Mouse (Mus musculus): ENCODE data around the gene Abca7. TPM values are rescaled to one million over a fixed set of nuclear protein-coding genes. Genes with fewer than 3 reads are reported as not detected.

Abca7 gene
- polyA plus RNA-seq, 1 experiment from 2014 or later, result 4.3 TPM

DNA sequence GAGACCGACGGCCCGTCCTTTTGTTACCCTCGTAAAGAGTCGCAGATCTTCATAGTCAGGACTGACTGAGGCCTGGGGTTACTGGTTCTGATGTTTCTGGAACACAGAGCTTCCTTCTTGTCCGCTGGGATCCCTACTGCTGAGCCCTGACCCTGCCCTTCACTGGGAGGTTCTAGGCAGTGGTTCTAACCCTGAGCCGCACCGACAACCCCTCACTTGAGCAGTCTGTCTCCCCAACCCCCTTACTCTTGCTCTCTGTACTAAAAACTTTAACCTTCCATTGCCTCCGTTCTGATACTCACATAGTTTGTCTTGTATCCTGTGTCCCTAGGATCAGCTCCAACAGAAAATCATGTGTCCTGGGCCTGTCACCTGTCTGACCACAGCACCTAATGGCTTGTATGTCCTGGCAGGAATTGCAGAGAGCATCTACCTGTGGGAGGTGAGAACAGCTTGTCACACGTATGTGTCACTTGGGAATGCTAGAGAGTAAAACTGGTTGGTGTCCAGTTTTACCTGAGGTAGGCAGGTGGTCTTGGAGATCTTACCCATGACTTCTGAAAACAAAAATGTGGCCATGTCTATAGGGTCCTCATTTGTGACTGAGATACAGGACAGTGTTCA is 35.5 kb upstream of the Abca7 start:
- H3K4me2 ChIP-seq, result peak overlapping the region; percentile 75
- H3K27ac ChIP-seq, result no peak overlapping the region
- ATAC-seq (ENCODE audit: borderline replicate concordance, extremely low read depth, low FRiP score, low TSS enrichment), result no peak
- H3K9ac ChIP-seq, result peak overlapping the region; percentile 94
- H3K9me3 ChIP-seq, result no peaks in the 10 kb centered on the region
- peaks cover 22% of the 10 kb centered on the region for H3K4me1 ChIP-seq
- WGBS, result 9% methylated on average over 10 of the region's 10 CpGs
- H3K4me3 ChIP-seq, result peak overlapping the region; percentile 98
- peaks cover 42% of the 10 kb centered on the region for H3K36me3 ChIP-seq
- no peaks in the 10 kb centered on the region for H3K27me3 ChIP-seq

DNA sequence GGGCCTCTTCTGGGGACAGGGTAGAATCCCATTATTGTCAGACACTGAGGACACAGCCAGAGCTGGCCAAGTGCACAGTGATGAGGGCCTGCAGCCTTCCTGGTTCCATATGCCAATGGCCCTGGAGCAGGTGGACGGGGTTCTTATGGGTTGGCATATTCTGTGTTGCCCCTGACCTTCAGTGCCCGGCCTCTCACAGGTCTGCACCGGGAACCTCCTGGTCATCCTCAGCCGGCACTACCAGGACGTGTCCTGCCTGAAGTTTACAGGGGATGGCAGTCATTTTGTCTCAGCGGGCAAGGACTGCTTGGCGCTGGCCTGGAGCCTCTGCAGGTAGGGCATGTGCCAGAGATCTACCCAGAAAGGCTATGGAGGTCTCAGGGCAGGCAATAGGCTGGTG is 31.6 kb upstream of the Abca7 start:
- Histone ChIP-seq H3K27me3 (peaks cover 6% of the 10 kb centered on the region), H3K36me3 (peaks cover 69% of the 10 kb centered on the region), H3K9ac (no peak overlapping the region), H3K4me2 (no peak overlapping the region), H3K9me3 (no peaks in the 10 kb centered on the region), H3K4me1 (peaks cover 22% of the 10 kb centered on the region), H3K27ac (no peak overlapping the region), H3K4me3 (no peak overlapping the region)
- 97% methylated on average over 7 of the region's 7 CpGs for whole genome bisulfite sequencing
- no peak for ATAC-seq (ENCODE audit: borderline replicate concordance, extremely low read depth, low FRiP score, low TSS enrichment)

DNA sequence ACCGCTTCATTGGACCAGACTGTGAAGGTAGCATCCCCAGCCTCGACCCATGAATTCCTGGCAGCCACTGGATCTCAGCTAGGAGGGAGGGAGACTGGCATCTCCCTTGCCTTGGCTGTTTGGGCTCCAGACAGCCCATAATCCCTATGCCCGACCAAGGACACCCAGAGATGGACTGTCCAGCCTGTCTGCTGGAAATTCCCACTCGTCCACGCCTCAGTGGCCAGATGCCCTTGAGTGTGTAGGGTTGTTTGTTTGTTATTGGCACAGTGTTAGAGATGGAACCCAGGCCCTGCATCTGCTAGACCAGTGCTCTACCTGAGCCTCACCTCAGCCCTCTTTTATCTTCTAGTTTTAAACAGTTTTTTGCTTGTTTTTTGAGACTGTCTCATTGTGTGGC is 31.0 kb upstream of the Abca7 start:
- H3K4me1 ChIP-seq, result peaks cover 26% of the 10 kb centered on the region
- no peak overlapping the region for H3K9ac ChIP-seq
- ATAC-seq (ENCODE audit: borderline replicate concordance, extremely low read depth, low FRiP score, low TSS enrichment), result no peak
- no peak overlapping the region for H3K4me3 ChIP-seq
- no peaks in the 10 kb centered on the region for H3K9me3 ChIP-seq
- H3K27me3 ChIP-seq, result peaks cover 10% of the 10 kb centered on the region
- H3K4me2 ChIP-seq, result no peak overlapping the region
- 90% methylated on average over 5 of the region's 5 CpGs for WGBS
- peaks cover 69% of the 10 kb centered on the region for H3K36me3 ChIP-seq
- H3K27ac ChIP-seq, result no peak overlapping the region

DNA sequence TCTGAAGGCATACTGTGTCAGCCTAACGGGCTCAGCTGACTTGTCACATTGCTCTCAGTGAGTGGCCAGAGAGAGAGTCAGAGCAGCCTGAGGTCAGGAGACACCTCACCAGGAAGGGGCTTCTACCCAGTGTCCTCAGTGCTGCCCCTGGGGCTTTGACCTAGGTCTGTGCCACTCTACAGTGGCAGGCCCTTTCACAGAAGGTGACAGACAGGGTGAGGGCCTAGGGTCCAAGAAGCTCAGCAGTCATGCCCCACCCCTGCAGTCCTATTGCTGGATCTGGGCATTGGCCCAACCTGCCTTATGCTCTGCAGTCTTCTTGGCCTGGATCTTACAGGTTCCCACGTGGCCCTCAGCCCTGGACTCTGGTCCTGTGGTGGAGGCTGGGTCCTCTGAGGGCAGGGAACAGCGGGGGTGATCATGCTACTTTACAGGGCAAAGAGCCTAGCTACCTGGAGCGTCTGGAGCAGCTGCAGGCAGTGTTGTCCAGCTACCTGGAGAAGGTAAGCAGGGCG is 29.4 kb upstream of the Abca7 start:
- WGBS, result 86% methylated on average over 5 of the region's 5 CpGs
- Histone ChIP-seq H3K4me3 (no peak overlapping the region), H3K27ac (no peak overlapping the region), H3K27me3 (peaks cover 26% of the 10 kb centered on the region), H3K36me3 (peaks cover 64% of the 10 kb centered on the region), H3K4me1 (peaks cover 25% of the 10 kb centered on the region), H3K4me2 (no peak overlapping the region), H3K9ac (no peak overlapping the region), H3K9me3 (no peaks in the 10 kb centered on the region)
- no peak for ATAC-seq (ENCODE audit: borderline replicate concordance, extremely low read depth, low FRiP score, low TSS enrichment)

DNA sequence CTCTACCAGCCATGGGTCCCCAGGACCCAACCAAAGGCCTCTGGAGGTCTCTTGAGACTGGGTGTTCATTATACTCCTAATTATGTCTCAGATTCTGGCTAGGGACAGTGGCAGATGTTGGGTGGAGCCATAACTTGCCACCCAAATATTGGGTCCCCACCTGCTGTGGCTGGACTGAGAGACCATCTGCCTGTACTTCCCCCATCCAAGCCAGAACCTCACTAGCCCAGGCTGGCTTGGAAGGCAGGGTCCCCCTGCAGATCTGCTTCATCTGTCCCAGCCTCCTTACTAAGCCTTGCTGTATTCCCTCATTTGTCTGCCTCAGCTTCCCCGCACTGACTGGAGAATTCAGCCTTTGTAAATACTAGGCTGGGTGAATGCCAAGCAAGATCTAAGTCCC is 28.1 kb upstream of the Abca7 start:
- H3K4me3 ChIP-seq, result no peak overlapping the region
- ATAC-seq (ENCODE audit: borderline replicate concordance, extremely low read depth, low FRiP score, low TSS enrichment), result no peak
- no peak overlapping the region for H3K27ac ChIP-seq
- peaks cover 53% of the 10 kb centered on the region for H3K36me3 ChIP-seq
- H3K27me3 ChIP-seq, result peaks cover 30% of the 10 kb centered on the region
- 78% methylated on average over 1 of the region's 1 CpGs for WGBS
- H3K4me1 ChIP-seq, result peaks cover 31% of the 10 kb centered on the region
- H3K9ac ChIP-seq, result no peak overlapping the region
- H3K4me2 ChIP-seq, result no peak overlapping the region
- no peaks in the 10 kb centered on the region for H3K9me3 ChIP-seq

DNA sequence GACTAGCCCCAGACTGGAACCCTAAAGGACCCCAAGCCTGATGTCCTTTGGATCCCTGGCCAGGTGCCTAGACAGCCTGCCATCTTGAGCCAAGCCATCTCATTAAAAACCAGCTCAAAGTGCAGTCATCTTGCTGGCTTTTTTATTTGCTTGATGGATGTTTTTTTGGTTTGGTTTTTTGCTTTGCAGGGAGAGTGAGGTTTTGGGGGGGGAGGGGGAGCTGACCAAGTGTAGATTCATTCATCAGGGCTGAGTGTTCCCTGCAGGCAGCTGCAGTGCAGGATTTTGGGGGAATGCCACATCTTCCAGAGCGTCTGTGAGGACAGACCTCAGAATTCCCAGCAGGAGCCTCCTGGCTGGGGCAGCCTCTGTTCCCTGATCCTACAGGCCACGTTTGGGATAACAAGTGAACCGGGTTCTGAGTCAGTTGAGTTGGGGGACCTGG is 27.1 kb upstream of the Abca7 start:
- Histone ChIP-seq H3K9ac (no peak overlapping the region), H3K9me3 (no peaks in the 10 kb centered on the region), H3K27ac (no peak overlapping the region), H3K4me2 (no peak overlapping the region), H3K4me1 (peaks cover 31% of the 10 kb centered on the region), H3K4me3 (no peak overlapping the region), H3K27me3 (peaks cover 30% of the 10 kb centered on the region), H3K36me3 (peaks cover 45% of the 10 kb centered on the region)
- no peak for ATAC-seq (ENCODE audit: borderline replicate concordance, extremely low read depth, low FRiP score, low TSS enrichment)
- 17% methylated on average over 3 of the region's 3 CpGs for WGBS

DNA sequence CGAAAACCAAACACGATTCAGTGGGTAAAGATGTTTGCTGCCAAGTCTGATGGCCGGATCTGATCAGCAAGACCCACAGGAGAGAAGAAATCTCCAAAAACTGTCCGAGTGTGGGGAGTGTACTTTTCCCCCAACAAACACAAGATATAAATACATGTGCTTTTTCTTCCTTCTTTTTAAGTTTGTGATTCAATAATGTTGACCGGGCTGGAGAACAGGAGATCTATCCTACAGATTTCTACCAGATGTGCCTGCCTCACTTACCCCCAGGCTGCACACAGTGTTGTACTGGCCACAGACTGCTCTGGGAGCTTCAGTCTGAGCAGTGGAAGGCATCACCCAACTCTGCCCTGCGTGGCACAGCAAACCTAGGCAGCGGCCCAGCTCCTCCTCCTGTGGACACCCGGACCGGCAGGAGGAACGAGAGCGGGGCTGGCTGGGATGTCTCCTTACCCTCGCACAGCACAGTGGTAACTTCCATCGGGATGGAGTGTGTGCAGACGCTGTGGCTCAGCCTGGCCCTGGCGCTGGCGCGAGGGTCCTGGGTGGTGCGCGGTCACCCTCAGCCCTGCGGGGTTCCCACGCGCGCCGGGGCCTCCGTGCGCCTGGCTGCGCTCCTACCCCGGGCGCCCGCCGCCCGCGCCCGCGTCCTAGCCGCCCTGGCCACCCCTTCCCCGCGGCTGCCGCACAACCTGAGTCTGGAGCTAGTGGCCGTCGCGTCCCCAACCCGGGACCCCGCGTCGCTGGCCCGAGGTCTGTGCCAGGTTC is 25.7 kb upstream of the Abca7 start, which contains the start of gene Grin3b:
Grin3b (plus strand) TSS at position 301 of the 768 bp plus-strand sequence.
- H3K27ac ChIP-seq, result no peak within 1 kb of the TSS
- 6% methylated on average over 42 of the region's 47 CpGs for WGBS
- H3K4me3 ChIP-seq, result peak within 1 kb of the TSS; percentile 46
- H3K9me3 ChIP-seq, result no peaks in the 10 kb centered on the region
- 0 out of 2 replicates have a peak, but pooled peaks have one; percentile 9 for ATAC-seq (ENCODE audit: borderline replicate concordance, extremely low read depth, low FRiP score, low TSS enrichment)
- H3K4me1 ChIP-seq, result peaks cover 31% of the 10 kb centered on the region
- peak within 1 kb of the TSS; percentile 91 for H3K4me2 ChIP-seq
- peaks cover 40% of the 10 kb centered on the region for H3K36me3 ChIP-seq
- peaks cover 30% of the 10 kb centered on the region for H3K27me3 ChIP-seq
- H3K9ac ChIP-seq, result peak within 1 kb of the TSS; percentile 50

DNA sequence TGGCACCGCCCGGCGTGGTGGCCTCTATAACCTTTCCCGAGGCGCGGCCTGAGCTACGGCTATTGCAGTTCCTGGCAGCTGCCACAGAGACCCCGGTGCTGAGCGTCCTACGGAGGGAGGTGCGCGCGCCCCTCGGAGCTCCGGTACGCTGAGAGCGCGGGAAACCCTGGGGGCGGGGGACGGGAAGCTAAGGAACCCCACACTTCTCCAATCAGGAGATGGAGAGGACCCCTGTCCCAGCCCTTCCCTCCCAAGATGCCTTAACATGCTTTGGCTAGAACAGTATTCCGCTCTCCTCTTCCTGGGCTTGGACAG is 25.2 kb upstream of the Abca7 start:
- H3K27me3 ChIP-seq, result peaks cover 30% of the 10 kb centered on the region
- peak overlapping the region; percentile 50 for H3K9ac ChIP-seq
- H3K36me3 ChIP-seq, result peaks cover 40% of the 10 kb centered on the region
- ATAC-seq (ENCODE audit: borderline replicate concordance, extremely low read depth, low FRiP score, low TSS enrichment), result 0 out of 2 replicates have a peak, but pooled peaks have one; percentile 11
- H3K27ac ChIP-seq, result no peak overlapping the region
- no peaks in the 10 kb centered on the region for H3K9me3 ChIP-seq
- WGBS, result 4% methylated on average over 21 of the region's 21 CpGs
- H3K4me3 ChIP-seq, result peak overlapping the region; percentile 46
- H3K4me1 ChIP-seq, result peaks cover 31% of the 10 kb centered on the region
- H3K4me2 ChIP-seq, result peak overlapping the region; percentile 91

DNA sequence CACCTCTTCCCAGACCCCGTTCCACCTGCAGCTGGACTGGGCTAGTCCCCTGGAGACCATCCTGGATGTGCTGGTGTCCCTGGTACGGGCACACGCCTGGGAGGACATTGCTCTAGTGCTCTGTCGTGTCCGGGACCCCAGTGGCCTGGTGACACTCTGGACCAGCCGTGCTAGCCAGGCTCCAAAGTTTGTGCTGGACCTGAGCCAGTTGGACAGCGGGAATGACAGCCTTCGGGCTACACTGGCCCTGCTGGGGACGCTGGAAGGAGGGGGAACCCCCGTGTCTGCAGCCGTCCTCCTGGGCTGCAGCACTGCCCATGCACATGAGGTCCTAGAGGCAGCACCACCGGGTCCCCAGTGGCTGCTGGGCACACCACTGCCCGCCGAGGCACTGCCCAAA is 23.5 kb upstream of the Abca7 start:
- H3K9ac ChIP-seq, result no peak overlapping the region
- ATAC-seq (ENCODE audit: borderline replicate concordance, extremely low read depth, low FRiP score, low TSS enrichment), result 0 out of 2 replicates have a peak, but pooled peaks have one; percentile 3
- H3K4me2 ChIP-seq, result no peak overlapping the region
- H3K27ac ChIP-seq, result no peak overlapping the region
- no peak overlapping the region for H3K4me3 ChIP-seq
- 42% methylated on average over 14 of the region's 14 CpGs for WGBS
- H3K4me1 ChIP-seq, result peaks cover 31% of the 10 kb centered on the region
- peaks cover 30% of the 10 kb centered on the region for H3K27me3 ChIP-seq
- peaks cover 40% of the 10 kb centered on the region for H3K36me3 ChIP-seq
- no peaks in the 10 kb centered on the region for H3K9me3 ChIP-seq

DNA sequence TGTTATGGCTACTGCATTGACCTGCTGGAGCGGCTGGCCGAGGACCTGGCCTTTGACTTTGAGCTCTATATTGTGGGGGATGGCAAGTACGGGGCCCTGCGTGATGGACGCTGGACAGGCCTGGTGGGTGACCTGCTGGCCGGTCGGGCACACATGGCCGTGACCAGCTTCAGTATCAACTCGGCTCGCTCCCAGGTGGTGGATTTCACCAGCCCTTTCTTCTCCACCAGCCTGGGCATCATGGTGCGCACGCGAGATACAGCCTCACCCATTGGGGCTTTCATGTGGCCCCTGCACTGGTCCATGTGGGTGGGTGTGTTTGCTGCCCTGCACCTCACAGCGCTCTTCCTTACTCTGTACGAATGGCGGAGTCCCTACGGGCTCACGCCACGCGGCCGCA is 22.2 kb upstream of the Abca7 start:
- Histone ChIP-seq H3K27me3 (peaks cover 30% of the 10 kb centered on the region), H3K4me2 (no peak overlapping the region), H3K4me3 (no peak overlapping the region), H3K9me3 (no peaks in the 10 kb centered on the region), H3K27ac (no peak overlapping the region), H3K9ac (no peak overlapping the region), H3K4me1 (peaks cover 27% of the 10 kb centered on the region), H3K36me3 (peaks cover 46% of the 10 kb centered on the region)
- ATAC-seq (ENCODE audit: borderline replicate concordance, extremely low read depth, low FRiP score, low TSS enrichment), result no peak
- WGBS, result 85% methylated on average over 21 of the region's 21 CpGs

DNA sequence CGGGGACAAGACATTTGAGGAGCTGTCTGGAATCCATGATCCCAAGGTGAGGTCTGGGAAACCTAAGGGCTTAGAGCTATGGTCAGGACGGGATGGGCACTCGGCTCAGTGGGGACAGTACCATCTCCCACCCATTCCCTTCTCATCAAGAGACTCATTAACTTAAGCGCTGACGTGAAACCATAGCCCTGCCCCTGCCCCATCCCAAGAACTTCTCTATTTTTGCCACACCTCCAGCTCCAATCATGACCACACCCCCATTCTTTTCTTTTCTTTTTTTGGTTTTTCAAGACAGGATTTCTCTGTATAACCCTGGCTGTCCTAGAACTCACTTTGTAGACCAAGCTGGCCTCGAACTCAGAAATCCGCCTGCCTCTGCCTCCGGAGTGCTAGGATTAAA is 21.6 kb upstream of the Abca7 start:
- H3K4me2 ChIP-seq, result no peak overlapping the region
- H3K9me3 ChIP-seq, result no peaks in the 10 kb centered on the region
- no peak overlapping the region for H3K9ac ChIP-seq
- WGBS, result 86% methylated on average over 8 of the region's 8 CpGs
- no peak overlapping the region for H3K27ac ChIP-seq
- no peak overlapping the region for H3K4me3 ChIP-seq
- peaks cover 21% of the 10 kb centered on the region for H3K4me1 ChIP-seq
- H3K27me3 ChIP-seq, result peaks cover 25% of the 10 kb centered on the region
- ATAC-seq (ENCODE audit: borderline replicate concordance, extremely low read depth, low FRiP score, low TSS enrichment), result no peak
- H3K36me3 ChIP-seq, result peaks cover 49% of the 10 kb centered on the region

DNA sequence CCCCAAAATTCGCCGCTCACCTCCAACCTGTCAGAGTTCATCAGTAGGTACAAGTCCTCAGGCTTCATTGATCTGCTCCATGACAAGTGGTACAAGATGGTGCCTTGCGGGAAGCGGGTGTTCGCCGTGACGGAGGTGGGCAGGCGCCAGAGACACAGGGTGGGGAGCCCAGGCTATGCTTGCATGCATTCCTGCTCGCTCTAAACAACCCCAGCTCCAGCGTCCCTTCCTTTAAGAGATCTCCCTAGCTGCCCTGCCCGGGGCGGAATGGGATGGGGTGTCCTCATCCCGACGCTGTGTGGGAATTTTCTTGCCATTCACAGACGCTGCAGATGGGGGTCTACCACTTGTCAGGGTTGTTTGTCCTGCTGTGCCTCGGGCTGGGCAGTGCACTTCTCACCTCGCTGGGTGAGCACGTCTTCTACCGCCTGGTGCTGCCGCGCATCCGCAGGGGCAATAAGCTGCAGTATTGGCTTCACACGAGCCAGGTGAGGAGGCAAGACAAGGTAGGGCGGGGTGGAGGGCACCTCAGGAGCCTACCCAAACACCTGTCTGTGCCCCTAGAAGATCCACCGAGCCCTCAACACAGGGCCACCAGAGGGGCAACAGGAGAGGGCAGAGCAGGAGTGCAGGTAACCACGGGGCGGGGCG is 20.1 kb upstream of the Abca7 start:
- Histone ChIP-seq H3K4me2 (no peak overlapping the region), H3K27ac (no peak overlapping the region), H3K4me1 (peaks cover 8% of the 10 kb centered on the region), H3K9ac (no peak overlapping the region), H3K4me3 (no peak overlapping the region), H3K36me3 (peaks cover 49% of the 10 kb centered on the region), H3K9me3 (no peaks in the 10 kb centered on the region), H3K27me3 (peaks cover 11% of the 10 kb centered on the region)
- 88% methylated on average over 28 of the region's 28 CpGs for WGBS
- ATAC-seq (ENCODE audit: borderline replicate concordance, extremely low read depth, low FRiP score, low TSS enrichment), result no peak

Data from lung, embryonic 15.5 days (tissue).